Mouse (Mus musculus) lung, postnatal 0 days (tissue): ENCODE data around the gene Cgnl1.

Experiments used
- CTCF ChIP-seq: IDR thresholded peaks from 2 replicates; pipeline ENCODE4 v1.5.1; 2016; ENCODE audit warnings: antibody characterized with exemption, mild to moderate bottlenecking
- EP300 ChIP-seq: IDR thresholded peaks from 2 replicates; pipeline ENCODE4 v1.6.1; 2016; ENCODE audit warnings: antibody characterized with exemption, mild to moderate bottlenecking, control low read depth

- no peak for TF ChIP-seq EP300
- TF ChIP-seq CTCF: no peak
These were observed 14.0 kb downstream of the Cgnl1 start for GRCm38 (mm10) chr9:71757386-71757785.
